Mouse (Mus musculus) T-helper 2 cell (primary cell): ENCODE results near the gene Dcaf11.

Source experiments
- in situ Hi-C: fragments of 300-600 bp; cut with MboI, MseI; formaldehyde crosslinking; loops from one replicate; pipeline ENCODE4 v1.15.1; 2025; ENCODE audit warnings: high pct_unique_total_duplicates

Dcaf11 gene

GRCm38 (mm10) chr14:55557003-55557402 is 2.8 kb upstream of the Dcaf11 start:
- in situ Hi-C loops = no loop called here

GRCm38 (mm10) chr14:55557587-55557986 is 2.2 kb upstream of the Dcaf11 start:
- in situ Hi-C loops = no loop called here

GRCm38 (mm10) chr14:55558740-55559448 is 912 bp upstream of the Dcaf11 start:
- in situ Hi-C loops = no loop called here

GRCm38 (mm10) chr14:55560202-55561073 is 632 bp downstream of the Dcaf11 start, which contains the start of gene A730061H03Rik:
Gene A730061H03Rik, minus strand, starts transcription at chr14:55560406.
- in situ Hi-C loops = loop anchor here (10.0 kb wide), 2 partner anchors 64 to 184 kb away; partner anchors contain the start of genes Dhrs1 and Nop9

GRCm38 (mm10) chr14:55561860-55562259 is 2.1 kb downstream of the Dcaf11 start:
- in situ Hi-C loops = loop anchor here (10.0 kb wide), 2 partner anchors 63 to 183 kb away; partner anchors contain the start of genes Dhrs1 and Nop9

- in situ Hi-C loops = loop anchor here (10.0 kb wide), 2 partner anchors 62 to 182 kb away; partner anchors contain the start of genes Dhrs1 and Nop9
Observed at GRCm38 (mm10) chr14:55563249-55563648, 3.4 kb downstream of the Dcaf11 start.

GRCm38 (mm10) chr14:55565748-55566147 is 5.9 kb downstream of the Dcaf11 start:
- in situ Hi-C loops = loop anchor here (10.0 kb wide), 2 partner anchors 59 to 179 kb away; partner anchors contain the start of genes Dhrs1 and Nop9

- in situ Hi-C loops = loop anchor here (10.0 kb wide), 2 partner anchors 57 to 177 kb away; partner anchors contain the start of genes Dhrs1 and Nop9
Observed at GRCm38 (mm10) chr14:55567496-55567895, 7.7 kb downstream of the Dcaf11 start.

GRCm38 (mm10) chr14:55570588-55570987 is 10.8 kb downstream of the Dcaf11 start:
- in situ Hi-C loops = no loop called here

GRCm38 (mm10) chr14:55571760-55572159 is 12.0 kb downstream of the Dcaf11 start:
- in situ Hi-C loops = no loop called here

GRCm38 (mm10) chr14:55575302-55575701 is 15.5 kb downstream of the Dcaf11 start, which contains the start of gene Fitm1:
Gene Fitm1, plus strand, starts transcription at chr14:55575617.
- in situ Hi-C loops = no loop called here

- in situ Hi-C loops = no loop called here
Observed at GRCm38 (mm10) chr14:55575711-55576110, 15.9 kb downstream of the Dcaf11 start.

- in situ Hi-C loops = no loop called here
Observed at GRCm38 (mm10) chr14:55576376-55576775, 16.6 kb downstream of the Dcaf11 start.

- in situ Hi-C loops = no loop called here
Observed at GRCm38 (mm10) chr14:55577871-55578667, 18.3 kb downstream of the Dcaf11 start, which contains the start of gene Psme1. Gene Psme1, plus strand, starts transcription at chr14:55578123.

GRCm38 (mm10) chr14:55578668-55579269 is 19.0 kb downstream of the Dcaf11 start:
- in situ Hi-C loops = no loop called here

- in situ Hi-C loops = no loop called here
Observed at GRCm38 (mm10) chr14:55579511-55580496, 20.0 kb downstream of the Dcaf11 start.

- in situ Hi-C loops = no loop called here
Observed at GRCm38 (mm10) chr14:55580731-55581130, 20.9 kb downstream of the Dcaf11 start.

- in situ Hi-C loops = no loop called here
Observed at GRCm38 (mm10) chr14:55581981-55582681, 22.3 kb downstream of the Dcaf11 start.

GRCm38 (mm10) chr14:55584303-55584701 is 24.5 kb downstream of the Dcaf11 start:
- in situ Hi-C loops = no loop called here
